Mouse (Mus musculus): ENCODE results near the gene Efcab6.

DNA sequence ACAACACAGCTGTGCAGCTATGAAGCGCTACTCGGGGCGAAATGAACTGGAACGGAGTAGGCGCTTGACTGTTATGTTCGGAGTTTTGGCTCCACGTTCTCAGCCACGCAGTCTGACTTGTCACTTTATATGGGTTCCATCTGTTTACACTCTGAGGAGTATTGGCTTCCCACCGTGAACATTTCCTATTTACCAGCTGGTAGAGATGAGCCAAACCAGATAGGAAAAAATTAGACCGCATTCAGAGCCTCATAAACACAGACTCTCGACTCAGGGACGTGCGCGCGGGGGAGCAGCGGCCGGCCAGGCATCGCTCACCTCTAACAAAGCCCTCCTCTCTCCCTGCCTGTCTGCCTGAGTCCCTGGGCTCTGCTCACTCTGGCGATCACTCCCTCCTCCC is 67.1 kb downstream of the Efcab6 start:
- no peak for TF ChIP-seq POLR2A (IDR thresholded peaks at IDR 0.05; ENCODE audit: insufficient read length, low read depth)
- no peak for TF ChIP-seq TCF3 (IDR thresholded peaks at IDR 0.05; ENCODE audit: insufficient read length, low read depth)
- no peak for TF ChIP-seq SRF (IDR thresholded peaks at IDR 0.05; ENCODE audit: control insufficient read depth, insufficient read length, low read depth)

All from myocyte (in vitro differentiated cells).